Mouse (Mus musculus): ENCODE results near the gene Gm20388.

DNA sequence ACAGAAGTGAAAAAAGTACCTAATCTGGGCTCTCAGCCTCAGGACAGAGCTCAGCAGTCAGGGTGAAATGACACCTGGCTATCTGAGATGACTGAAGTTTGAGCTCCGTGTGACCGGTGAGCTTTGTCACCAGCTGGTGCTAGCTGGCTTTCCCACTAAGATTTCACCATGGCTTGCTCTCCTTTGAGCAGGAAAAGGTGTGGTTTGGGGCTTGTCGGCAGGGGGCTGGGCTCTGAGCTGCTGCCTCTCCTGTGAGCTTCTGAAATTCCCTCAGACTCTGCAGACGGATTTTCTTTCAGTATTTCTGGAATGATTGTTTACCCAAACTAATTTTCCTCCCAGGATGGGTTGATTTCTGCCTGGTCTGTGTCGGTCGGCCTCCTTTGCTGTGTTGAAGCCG, 4395.9 kb downstream of the Gm20388 start:
- no peak for TF ChIP-seq CTCF (IDR thresholded peaks at IDR 0.05; ENCODE audit: control insufficient read depth, insufficient read depth, low read length)
- TF ChIP-seq POLR2A (IDR thresholded peaks at IDR 0.05; ENCODE audit: borderline replicate concordance, control insufficient read depth, low read depth, low read length), result no peak

Data from bone marrow, adult 2 months (tissue).